Mouse (Mus musculus): ENCODE measurements at regions not wholly inside any gene's neighbourhood (a gene's known extent, or its start where the extent isn't known, plus 50 kb on each side); places are given as distances from the start of the nearest gene placed in this dataset.

DNA sequence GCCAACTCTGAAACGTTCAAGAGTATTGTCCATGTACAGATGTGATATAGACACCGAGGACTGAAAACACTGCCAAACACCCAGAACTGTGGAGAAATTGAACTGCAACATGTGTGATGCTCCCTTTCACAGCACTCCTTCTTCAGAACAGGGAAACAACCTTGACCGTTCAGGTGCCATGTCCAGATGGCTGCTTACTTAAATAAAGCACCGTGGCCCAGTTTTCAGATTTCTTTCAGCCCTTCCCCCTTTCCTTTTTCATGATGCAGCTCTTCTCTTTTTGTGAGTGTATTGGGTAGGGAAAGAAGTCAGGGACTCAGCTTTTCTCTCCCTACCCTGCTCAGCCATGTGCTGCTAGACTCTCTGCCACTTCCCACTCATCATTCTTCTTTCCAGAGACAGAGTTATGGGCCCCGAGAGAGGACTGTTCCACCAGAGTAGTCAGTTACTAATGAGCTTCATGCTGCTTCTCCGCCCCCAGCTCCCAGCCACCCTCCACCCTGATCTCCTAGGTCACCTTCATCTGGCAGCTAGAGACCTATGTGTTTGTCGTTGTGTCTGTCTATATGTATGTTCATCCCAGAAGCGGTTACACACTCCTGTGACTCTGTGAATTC, 74.3 kb upstream of the Astn2 start:
- no peak for DNase-seq (ENCODE audit: low read depth, low spot score)

All from WW6 (cell line).